Mouse (Mus musculus): ENCODE measurements around the gene Nrg3. TPM values are rescaled to one million over a fixed set of nuclear protein-coding genes. Genes with fewer than 3 reads are reported as not detected.
"Not testable (repeated sequence)": the region's sequence is repeated elsewhere in the genome, so short reads cannot be mapped to it uniquely, and the experiment has no call there.

The Nrg3 gene
- polyA plus RNA-seq, 1 experiment, result 0.05 TPM

DNA sequence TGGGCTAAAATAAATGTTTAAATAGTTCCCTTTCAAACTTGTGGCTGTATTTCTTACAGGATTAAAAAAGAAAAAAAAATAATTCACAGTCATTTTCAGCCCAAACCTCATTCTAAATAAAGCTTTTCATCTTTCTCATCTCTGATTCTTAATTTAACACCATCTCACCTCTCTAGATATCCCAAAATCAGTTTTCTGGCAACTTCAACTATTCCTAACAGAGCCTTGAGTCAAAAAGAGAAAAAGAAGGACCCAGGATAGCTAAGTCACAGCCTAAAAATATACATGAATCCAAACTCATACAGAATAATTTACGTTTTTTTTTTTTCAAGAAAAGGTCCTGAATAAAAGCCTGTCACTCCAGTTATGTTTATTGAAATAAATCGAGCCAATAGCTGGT is 232.6 kb downstream of the Nrg3 start:
- Histone ChIP-seq H3K36me3 (ENCODE audit: control insufficient read depth, insufficient read depth, low read length) (no peaks in the 10 kb centered on the region), H3K4me3 (ENCODE audit: insufficient read depth, low read depth, low read length) (no peak overlapping the region), H3K27ac (ENCODE audit: insufficient read depth, low read depth, low read length) (no peak overlapping the region), H3K4me1 (ENCODE audit: control insufficient read depth, insufficient read depth, low read length) (no peaks in the 10 kb centered on the region), H3K27me3 (replicated peaks; ENCODE audit: control insufficient read depth, insufficient read depth, low read length) (no peaks in the 10 kb centered on the region)
- 61% methylated on average over 2 of the region's 2 CpGs for WGBS
- no peak for TF ChIP-seq CTCF (conservative IDR thresholded peaks at IDR 0.05; ENCODE audit: insufficient read depth, insufficient read length, low read depth, low read length)
- no peak for TF ChIP-seq POLR2A (IDR thresholded peaks at IDR 0.05; ENCODE audit: low read depth, low read length)
- DNase-seq, result no peak

DNA sequence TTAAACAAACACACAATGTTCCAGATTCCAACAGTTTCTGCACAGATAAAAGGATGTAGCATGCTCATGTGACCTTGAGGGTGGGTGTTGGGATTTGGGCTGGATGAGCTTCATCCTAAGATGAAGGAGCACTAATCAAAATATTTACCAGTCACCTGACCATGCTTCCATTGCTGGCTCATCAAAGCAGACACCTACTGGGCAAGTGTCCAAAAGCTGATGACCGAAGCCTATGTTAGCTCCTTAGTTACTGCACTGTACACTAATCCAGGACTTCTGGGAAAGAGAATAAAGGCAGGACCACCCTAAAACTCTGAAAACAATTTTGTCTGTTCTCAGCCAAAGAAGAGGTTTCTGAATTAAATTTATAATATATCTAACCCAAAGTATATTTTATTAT is 261.4 kb downstream of the Nrg3 start:
- DNase-seq, result no peak
- 71% methylated on average over 1 of the region's 1 CpGs for whole genome bisulfite sequencing
- Histone ChIP-seq H3K36me3 (ENCODE audit: control insufficient read depth, insufficient read depth, low read length) (no peaks in the 10 kb centered on the region), H3K27ac (ENCODE audit: insufficient read depth, low read depth, low read length) (no peak overlapping the region), H3K4me3 (ENCODE audit: insufficient read depth, low read depth, low read length) (no peak overlapping the region), H3K27me3 (replicated peaks; ENCODE audit: control insufficient read depth, insufficient read depth, low read length) (no peaks in the 10 kb centered on the region), H3K4me1 (ENCODE audit: control insufficient read depth, insufficient read depth, low read length) (no peaks in the 10 kb centered on the region)
- TF ChIP-seq POLR2A (IDR thresholded peaks at IDR 0.05; ENCODE audit: low read depth, low read length) (no peak), CTCF (conservative IDR thresholded peaks at IDR 0.05; ENCODE audit: insufficient read depth, insufficient read length, low read depth, low read length) (no peak)

DNA sequence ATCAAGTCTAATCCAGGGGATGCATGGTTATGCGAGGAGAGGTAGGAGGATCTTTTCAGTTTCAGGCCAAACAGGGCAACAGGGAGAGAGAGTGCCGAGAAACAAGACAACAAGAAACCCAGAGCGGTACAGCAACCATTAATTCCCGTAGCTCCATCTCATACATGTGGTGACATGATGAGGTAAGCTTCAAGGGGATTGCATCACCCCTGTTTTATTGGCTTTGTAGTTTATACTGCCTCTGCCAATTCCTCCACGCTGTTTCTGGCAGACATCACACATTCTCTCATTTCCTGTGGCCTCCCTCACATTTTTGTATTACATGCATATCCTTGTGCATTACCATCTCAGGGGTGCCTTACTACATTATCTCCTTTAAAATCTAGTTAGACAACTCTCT is 280.9 kb downstream of the Nrg3 start:
- Histone ChIP-seq H3K4me1 (ENCODE audit: control insufficient read depth, insufficient read depth, low read length) (no peaks in the 10 kb centered on the region), H3K27ac (ENCODE audit: insufficient read depth, low read depth, low read length) (no peak overlapping the region), H3K27me3 (replicated peaks; ENCODE audit: control insufficient read depth, insufficient read depth, low read length) (no peaks in the 10 kb centered on the region), H3K4me3 (ENCODE audit: insufficient read depth, low read depth, low read length) (no peak overlapping the region), H3K36me3 (ENCODE audit: control insufficient read depth, insufficient read depth, low read length) (no peaks in the 10 kb centered on the region)
- TF ChIP-seq POLR2A (IDR thresholded peaks at IDR 0.05; ENCODE audit: low read depth, low read length) (no peak), CTCF (conservative IDR thresholded peaks at IDR 0.05; ENCODE audit: insufficient read depth, insufficient read length, low read depth, low read length) (no peak)
- 64% methylated on average over 5 of the region's 5 CpGs for WGBS
- DNase-seq, result no peak

DNA sequence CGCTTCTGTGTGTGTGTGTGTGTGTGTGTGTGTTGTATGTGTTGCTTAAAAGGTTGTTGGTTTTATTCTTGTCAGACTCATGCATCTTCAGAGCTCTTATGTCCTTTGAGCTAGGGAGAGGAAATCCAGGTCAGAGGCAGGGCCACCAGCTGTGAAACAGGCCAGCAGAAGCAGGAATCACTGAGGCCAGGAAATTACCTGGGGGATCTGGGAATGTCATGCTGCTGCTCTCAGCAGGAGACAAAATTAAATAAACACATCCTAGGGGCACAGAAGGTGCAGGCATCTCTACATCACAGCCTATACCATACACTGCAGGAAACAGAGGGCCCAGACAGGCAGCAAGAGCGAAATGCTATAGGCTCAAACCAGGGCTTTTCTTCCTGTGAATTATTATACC is 299.2 kb downstream of the Nrg3 start:
- Histone ChIP-seq H3K36me3 (ENCODE audit: control insufficient read depth, insufficient read depth, low read length) (no peaks in the 10 kb centered on the region), H3K4me1 (ENCODE audit: control insufficient read depth, insufficient read depth, low read length) (no peaks in the 10 kb centered on the region), H3K27ac (ENCODE audit: insufficient read depth, low read depth, low read length) (no peak overlapping the region), H3K4me3 (ENCODE audit: insufficient read depth, low read depth, low read length) (no peak overlapping the region), H3K27me3 (replicated peaks; ENCODE audit: control insufficient read depth, insufficient read depth, low read length) (no peaks in the 10 kb centered on the region)
- DNase-seq, result no peak
- 72% methylated on average over 2 of the region's 2 CpGs for WGBS
- no peak for TF ChIP-seq CTCF (conservative IDR thresholded peaks at IDR 0.05; ENCODE audit: insufficient read depth, insufficient read length, low read depth, low read length)
- TF ChIP-seq POLR2A (IDR thresholded peaks at IDR 0.05; ENCODE audit: low read depth, low read length), result no peak

DNA sequence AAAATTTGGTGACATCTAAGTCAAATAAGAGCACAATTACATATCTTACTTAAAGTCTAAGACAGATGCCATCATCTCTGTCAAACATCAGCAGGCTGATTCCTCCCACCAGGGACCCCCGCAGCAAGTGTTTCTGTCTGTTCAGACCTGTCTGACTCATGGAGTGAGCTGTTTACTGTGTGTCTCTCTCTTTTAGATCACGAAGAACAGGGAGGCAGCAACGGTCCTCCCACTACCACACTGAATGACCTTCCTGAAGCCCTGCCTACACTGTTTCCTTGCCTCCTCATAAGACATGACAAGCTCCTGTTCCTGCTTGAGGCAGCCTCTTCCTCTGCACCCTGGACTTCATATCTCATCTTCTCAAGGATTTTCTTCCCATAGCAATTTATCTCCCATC is 312.7 kb downstream of the Nrg3 start:
- Histone ChIP-seq H3K27ac (ENCODE audit: insufficient read depth, low read depth, low read length) (no peak overlapping the region), H3K27me3 (replicated peaks; ENCODE audit: control insufficient read depth, insufficient read depth, low read length) (no peaks in the 10 kb centered on the region), H3K4me3 (ENCODE audit: insufficient read depth, low read depth, low read length) (no peak overlapping the region), H3K36me3 (ENCODE audit: control insufficient read depth, insufficient read depth, low read length) (no peaks in the 10 kb centered on the region), H3K4me1 (ENCODE audit: control insufficient read depth, insufficient read depth, low read length) (no peaks in the 10 kb centered on the region)
- no peak for DNase-seq
- TF ChIP-seq CTCF (conservative IDR thresholded peaks at IDR 0.05; ENCODE audit: insufficient read depth, insufficient read length, low read depth, low read length) (no peak), POLR2A (IDR thresholded peaks at IDR 0.05; ENCODE audit: low read depth, low read length) (no peak)
- 69% methylated on average over 3 of the region's 3 CpGs for WGBS

DNA sequence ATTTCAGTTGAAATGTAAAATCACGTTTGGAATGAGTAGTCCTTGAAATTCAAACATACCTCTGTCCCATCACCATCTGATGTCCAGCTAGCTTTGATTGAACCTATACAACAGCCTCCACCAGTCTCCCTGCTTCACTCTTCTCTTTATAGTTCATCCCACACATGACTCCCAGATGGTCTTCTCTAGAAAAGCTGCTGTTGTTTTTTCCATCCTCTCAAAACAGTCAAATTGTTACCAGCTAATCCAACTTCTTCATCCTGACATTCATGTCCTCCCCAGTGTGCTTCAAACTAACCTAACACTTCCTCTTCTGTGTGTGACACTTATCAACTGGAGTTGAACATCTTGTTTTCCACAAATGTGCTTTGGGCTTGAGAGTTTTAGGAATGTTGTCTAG is 317.4 kb downstream of the Nrg3 start:
- Histone ChIP-seq H3K4me1 (ENCODE audit: control insufficient read depth, insufficient read depth, low read length) (no peaks in the 10 kb centered on the region), H3K27ac (ENCODE audit: insufficient read depth, low read depth, low read length) (no peak overlapping the region), H3K27me3 (replicated peaks; ENCODE audit: control insufficient read depth, insufficient read depth, low read length) (no peaks in the 10 kb centered on the region), H3K36me3 (ENCODE audit: control insufficient read depth, insufficient read depth, low read length) (no peaks in the 10 kb centered on the region), H3K4me3 (ENCODE audit: insufficient read depth, low read depth, low read length) (no peak overlapping the region)
- no peak for DNase-seq
- no peak for TF ChIP-seq POLR2A (IDR thresholded peaks at IDR 0.05; ENCODE audit: low read depth, low read length)
- TF ChIP-seq CTCF (conservative IDR thresholded peaks at IDR 0.05; ENCODE audit: insufficient read depth, insufficient read length, low read depth, low read length), result no peak
- 18% methylated on average over 1 of the region's 1 CpGs for WGBS

DNA sequence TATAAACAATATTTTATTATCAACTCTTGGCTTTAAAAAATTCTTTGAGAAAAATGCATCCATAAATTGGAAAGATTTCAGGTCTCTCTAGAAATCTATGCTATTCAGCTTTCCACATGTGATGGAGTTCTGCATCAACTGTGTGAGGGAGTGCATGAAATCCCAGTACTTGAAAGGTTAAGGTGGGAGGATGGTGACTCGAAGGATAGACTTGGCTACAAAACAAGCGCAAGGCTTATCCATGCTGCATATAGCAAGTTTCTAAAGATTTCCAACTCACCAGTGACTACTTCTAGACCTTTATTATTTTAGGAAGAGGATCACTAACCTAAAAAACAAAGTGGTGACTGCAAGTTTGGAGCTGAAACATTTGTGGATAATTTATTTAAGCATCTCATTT is 343.1 kb downstream of the Nrg3 start:
- no peaks in the 10 kb centered on the region for H3K27me3 ChIP-seq (replicated peaks; ENCODE audit: control insufficient read depth, insufficient read depth, low read length)
- H3K4me1 ChIP-seq (ENCODE audit: control insufficient read depth, insufficient read depth, low read length), result no peaks in the 10 kb centered on the region
- no peaks in the 10 kb centered on the region for H3K36me3 ChIP-seq (ENCODE audit: control insufficient read depth, insufficient read depth, low read length)
- no peak for DNase-seq
- 71% methylated on average over 2 of the region's 2 CpGs for WGBS
- no peak for TF ChIP-seq CTCF (conservative IDR thresholded peaks at IDR 0.05; ENCODE audit: insufficient read depth, insufficient read length, low read depth, low read length)
- no peak for TF ChIP-seq POLR2A (IDR thresholded peaks at IDR 0.05; ENCODE audit: low read depth, low read length)
- no peak overlapping the region for H3K27ac ChIP-seq (ENCODE audit: insufficient read depth, low read depth, low read length)
- H3K4me3 ChIP-seq (ENCODE audit: insufficient read depth, low read depth, low read length), result no peak overlapping the region

DNA sequence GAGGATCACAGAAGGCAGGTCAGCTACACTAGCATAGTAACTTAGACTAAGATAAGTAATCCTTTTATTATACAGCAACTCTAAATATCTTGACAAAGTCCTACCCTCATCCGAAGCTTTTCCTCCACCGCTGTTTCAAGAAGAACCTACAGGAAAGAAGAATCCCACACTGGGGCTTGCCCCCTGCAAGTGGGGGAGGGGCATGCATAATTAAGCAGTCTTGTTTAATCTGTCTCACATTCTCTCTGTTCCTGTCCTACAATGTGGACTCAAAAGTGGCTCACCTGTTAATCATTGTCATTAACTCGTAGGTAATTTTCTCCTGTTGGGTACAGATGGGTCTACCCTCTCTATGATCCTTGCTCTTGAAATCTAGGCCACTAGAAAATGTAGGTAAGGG is 354.9 kb downstream of the Nrg3 start:
- H3K27me3 ChIP-seq (replicated peaks; ENCODE audit: control insufficient read depth, insufficient read depth, low read length), result no peaks in the 10 kb centered on the region
- DNase-seq, result peak; percentile 64
- H3K36me3 ChIP-seq (ENCODE audit: control insufficient read depth, insufficient read depth, low read length), result no peaks in the 10 kb centered on the region
- H3K4me3 ChIP-seq (ENCODE audit: insufficient read depth, low read depth, low read length), result no peak overlapping the region
- H3K27ac ChIP-seq (ENCODE audit: insufficient read depth, low read depth, low read length), result no peak overlapping the region
- H3K4me1 ChIP-seq (ENCODE audit: control insufficient read depth, insufficient read depth, low read length), result no peaks in the 10 kb centered on the region
- 42% methylated on average over 3 of the region's 3 CpGs for WGBS
- TF ChIP-seq CTCF (conservative IDR thresholded peaks at IDR 0.05; ENCODE audit: insufficient read depth, insufficient read length, low read depth, low read length) (no peak), POLR2A (IDR thresholded peaks at IDR 0.05; ENCODE audit: low read depth, low read length) (no peak)

DNA sequence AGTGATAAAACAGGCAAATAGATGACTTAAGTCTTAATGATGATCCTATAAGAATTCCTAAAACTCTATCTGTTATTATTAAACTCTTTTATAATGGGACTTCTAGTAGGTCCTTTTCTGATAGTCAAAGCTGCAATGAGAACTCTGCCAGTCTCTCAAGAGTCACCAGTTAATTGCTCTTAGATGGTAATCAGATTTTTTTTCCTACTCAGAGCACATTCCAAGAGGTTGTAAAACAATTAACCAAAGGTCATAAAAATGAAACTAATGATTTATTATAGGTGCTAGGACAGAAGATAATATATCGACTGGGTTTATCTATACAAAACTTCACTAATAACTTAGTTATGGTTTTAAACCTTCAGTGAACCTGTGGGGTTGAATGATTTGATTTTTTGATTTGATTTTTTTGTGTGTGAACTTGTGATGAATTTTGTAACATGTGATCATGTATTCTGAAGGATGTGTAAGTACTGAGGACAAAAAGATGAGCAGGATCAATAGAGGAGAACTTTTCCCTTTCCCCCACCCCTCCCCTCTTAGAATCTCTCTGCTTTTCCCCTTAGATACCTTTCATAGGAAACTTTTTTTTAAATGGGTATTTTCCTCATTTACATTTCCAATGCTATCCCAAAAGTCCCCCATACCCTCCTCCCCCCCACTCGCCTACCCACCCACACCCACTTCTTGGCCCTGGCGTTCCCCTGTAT is 356.2 kb downstream of the Nrg3 start:
- H3K4me3 ChIP-seq (ENCODE audit: insufficient read depth, low read depth, low read length); H3K27ac ChIP-seq (ENCODE audit: insufficient read depth, low read depth, low read length); H3K4me1 ChIP-seq (ENCODE audit: control insufficient read depth, insufficient read depth, low read length); H3K27me3 ChIP-seq (replicated peaks; ENCODE audit: control insufficient read depth, insufficient read depth, low read length); DNase-seq; H3K36me3 ChIP-seq (ENCODE audit: control insufficient read depth, insufficient read depth, low read length): not testable (repeated sequence)
- WGBS, result 53% methylated on average over 3 of the region's 3 CpGs

All from kidney, adult 2 months (tissue).